Mouse (Mus musculus) stomach, postnatal 0 days (tissue): ENCODE results near the gene Olfr1377. TPM values are rescaled to one million over a fixed set of nuclear protein-coding genes. Genes with fewer than 3 reads are reported as not detected.

Experiments used
- ATAC-seq: fragments of 200-750 bp; cut with Nextera tagmentation; 2 replicates; pipeline ENCODE4 v1.8.0; 2017; ENCODE audit not compliant: low FRiP score, low TSS enrichment
- DNase-seq: peaks from one replicate; pipeline ENCODE4 v3.0.0-alpha.2; 2016; ENCODE audit warnings: low spot score
- H3K27ac ChIP-seq: fragments of 300-500 bp; sonication (generic); replicated peaks from 2 replicates; pipeline ENCODE4 v1.5.1; 2014; ENCODE audit warnings: mild to moderate bottlenecking, control low read depth
- H3K27me3 ChIP-seq: fragments of 300-500 bp; sonication (generic); 2 replicates; pipeline ENCODE4 v1.6.1; 2014; ENCODE audit warnings: low read length; ENCODE audit not compliant: control insufficient read depth, insufficient read depth
- H3K36me3 ChIP-seq: fragments of 300-500 bp; sonication (generic); 2 replicates; pipeline ENCODE4 v1.6.1; 2014; ENCODE audit warnings: low read length, mixed read lengths; ENCODE audit not compliant: control insufficient read depth, insufficient read depth
- H3K4me1 ChIP-seq: fragments of 300-500 bp; sonication (generic); replicated peaks from 2 replicates; pipeline ENCODE4 v1.6.1; 2014; ENCODE audit warnings: antibody characterized with exemption; ENCODE audit not compliant: control insufficient read depth, insufficient read depth
- H3K4me2 ChIP-seq: fragments of 300-500 bp; sonication (generic); replicated peaks from 2 replicates; pipeline ENCODE4 v1.6.1; 2014; ENCODE audit warnings: low read depth, mild to moderate bottlenecking, control low read depth, moderate library complexity
- H3K4me3 ChIP-seq: fragments of 300-500 bp; sonication (generic); 2 replicates; pipeline ENCODE4 v1.5.1; 2014; ENCODE audit warnings: low read depth, low read length, control low read depth
- H3K9ac ChIP-seq: fragments of 300-500 bp; sonication (generic); 2 replicates; pipeline ENCODE4 v1.6.1; 2014; ENCODE audit warnings: mild to moderate bottlenecking, low read length, control low read depth, mixed read lengths
- H3K9me3 ChIP-seq: fragments of 300-500 bp; sonication (generic); 2 replicates; pipeline ENCODE4 v1.6.1; 2016; ENCODE audit warnings: low read length; ENCODE audit not compliant: control insufficient read depth
- CTCF ChIP-seq: IDR thresholded peaks from 2 replicates; pipeline ENCODE4 v1.5.1; 2016; ENCODE audit warnings: antibody characterized with exemption, low read depth, mild to moderate bottlenecking, moderate library complexity
- EP300 ChIP-seq: optimal IDR thresholded peaks from 2 replicates; pipeline ENCODE3; 2016; ENCODE audit warnings: antibody characterized with exemption
- WGBS: fragments of 180-500 bp; shearing (Covaris S2); extraction: QIAGEN DNeasy Blood & Tissue Kit; methylation state at CpG from one replicate; pipeline ENCODE4 v1.1.7; 2014; 5-methylcytosine and 5-hydroxymethylcytosine counted together
- polyA plus RNA-seq: library from polyadenylated mRNA; unstranded; fragments of >200 nt; fragmentation: Nextera tagmentation; extraction: Ambion mirVana; gene quantifications from 2 replicates; pipeline ENCODE4 v1.2.1, GENCODE M21; 2015

The Olfr1377 gene
- polyA plus RNA-seq: not detected in 2 replicates

DNA sequence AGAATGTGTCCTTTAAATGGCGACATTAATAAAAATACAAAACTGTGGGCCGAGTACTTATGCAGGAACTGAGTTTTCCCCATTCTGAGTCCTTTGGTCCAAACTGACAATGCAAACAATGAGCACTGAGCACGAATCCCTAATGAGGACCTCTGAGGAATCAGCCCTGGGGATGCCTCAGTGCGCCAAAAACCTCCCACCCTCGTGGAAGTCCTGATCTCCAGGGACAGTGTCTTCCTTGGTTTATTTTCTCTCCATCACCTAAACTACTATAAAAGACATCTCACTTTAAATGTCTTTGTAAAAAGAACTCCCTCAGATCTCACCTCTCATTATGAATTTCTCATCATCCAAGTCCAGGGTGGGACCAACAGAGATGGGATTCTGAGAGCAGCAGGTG is at the start of gene Olfr1377:
Olfr1377 (plus strand) TSS at position 301 of the 400 bp plus-strand sequence.
- Histone ChIP-seq H3K9ac (no peak within 1 kb of the TSS), H3K4me3 (no peak within 1 kb of the TSS), H3K9me3 (no peaks in the 10 kb centered on the region), H3K4me1 (no peaks in the 10 kb centered on the region), H3K36me3 (no peaks in the 10 kb centered on the region), H3K27ac (no peak within 1 kb of the TSS), H3K27me3 (no peaks in the 10 kb centered on the region), H3K4me2 (no peak within 1 kb of the TSS)
- ATAC-seq (no peak), DNase-seq (no peak)
- 69% methylated on average over 5 of the region's 5 CpGs for whole genome bisulfite sequencing
- no peak for TF ChIP-seq CTCF
- no peak for TF ChIP-seq EP300

GRCm38 (mm10) chr11:50932040-50932439 is 49.7 kb upstream of the Olfr1377 start:
- no peak overlapping the region for H3K4me3 ChIP-seq
- no peaks in the 10 kb centered on the region for H3K27me3 ChIP-seq
- no peak overlapping the region for H3K9ac ChIP-seq
- 70% methylated on average over 1 of the region's 1 CpGs for WGBS
- H3K4me1 ChIP-seq: 0 out of 2 replicates have a peak, but pooled peaks cover 2% of the 10 kb centered on the region
- no peaks in the 10 kb centered on the region for H3K36me3 ChIP-seq
- TF ChIP-seq CTCF (no peak), EP300 (no peak)
- ATAC-seq (0 out of 2 replicates have a peak, but pooled peaks have one; percentile 40), DNase-seq (no peak)
- H3K9me3 ChIP-seq: no peaks in the 10 kb centered on the region
- peak overlapping the region; percentile 93; the same call in 1 of the 2 replicates for H3K4me2 ChIP-seq
- H3K27ac ChIP-seq: no peak overlapping the region

- Histone ChIP-seq H3K9me3 (no peaks in the 10 kb centered on the region), H3K27ac (no peak overlapping the region), H3K4me1 (no peaks in the 10 kb centered on the region), H3K27me3 (no peaks in the 10 kb centered on the region), H3K4me3 (no peak overlapping the region), H3K4me2 (no peak overlapping the region), H3K36me3 (no peaks in the 10 kb centered on the region), H3K9ac (no peak overlapping the region)
- ATAC-seq (no peak), DNase-seq (no peak)
- 68% methylated on average over 8 of the region's 8 CpGs for WGBS
- no peak for TF ChIP-seq CTCF
- no peak for TF ChIP-seq EP300
These were observed 43.3 kb upstream of the Olfr1377 start for GRCm38 (mm10) chr11:50938435-50938834.

- ATAC-seq (peak; percentile 49; the same call in 1 of the 2 replicates), DNase-seq (peak; percentile 31)
- H3K9me3 ChIP-seq: no peaks in the 10 kb centered on the region
- no peaks in the 10 kb centered on the region for H3K4me1 ChIP-seq
- H3K9ac ChIP-seq: no peak overlapping the region
- no peaks in the 10 kb centered on the region for H3K36me3 ChIP-seq
- no peak overlapping the region for H3K4me3 ChIP-seq
- no peak overlapping the region for H3K27ac ChIP-seq
- no peaks in the 10 kb centered on the region for H3K27me3 ChIP-seq
- no peak overlapping the region for H3K4me2 ChIP-seq
- WGBS: 35% methylated on average over 14 of the region's 14 CpGs
- TF ChIP-seq EP300 (no peak), CTCF (peak; percentile 97)
These were observed 42.0 kb upstream of the Olfr1377 start for GRCm38 (mm10) chr11:50939621-50940366.

- Histone ChIP-seq H3K4me2 (no peak overlapping the region), H3K4me3 (no peak overlapping the region), H3K4me1 (no peaks in the 10 kb centered on the region), H3K9ac (no peak overlapping the region), H3K27me3 (no peaks in the 10 kb centered on the region), H3K36me3 (no peaks in the 10 kb centered on the region), H3K9me3 (no peaks in the 10 kb centered on the region), H3K27ac (no peak overlapping the region)
- DNase-seq: no peak
- ATAC-seq: no peak
- 64% methylated on average over 12 of the region's 12 CpGs for WGBS
- TF ChIP-seq CTCF (no peak), EP300 (no peak)
These were observed 39.4 kb upstream of the Olfr1377 start for GRCm38 (mm10) chr11:50942386-50942785.

DNA sequence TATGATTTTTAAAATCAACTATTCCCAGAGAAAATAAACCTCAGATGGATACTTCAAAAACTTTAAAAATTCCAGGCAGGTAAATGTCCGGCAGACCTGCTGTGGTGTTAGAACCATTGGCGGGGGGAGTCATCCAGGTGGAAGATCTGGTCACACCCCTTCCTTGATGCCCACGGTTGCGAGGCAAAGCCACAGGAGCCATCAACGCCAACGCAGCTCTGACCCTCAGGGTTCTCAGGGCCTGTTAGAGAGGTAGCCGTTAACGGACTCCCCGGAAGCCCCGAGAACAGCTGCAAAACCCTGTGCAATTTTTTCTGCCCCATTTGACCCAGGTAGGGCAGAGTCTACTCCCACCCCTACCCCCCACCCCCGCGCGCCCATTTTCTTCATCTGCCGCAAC is 38.3 kb upstream of the Olfr1377 start, which contains the start of gene 4933414I15Rik:
4933414I15Rik (minus strand) TSS at position 260 of the 400 bp plus-strand sequence.
- Histone ChIP-seq H3K36me3 (no peaks in the 10 kb centered on the region), H3K4me2 (no peak within 1 kb of the TSS), H3K9ac (no peak within 1 kb of the TSS), H3K4me3 (no peak within 1 kb of the TSS), H3K9me3 (no peaks in the 10 kb centered on the region), H3K27ac (no peak within 1 kb of the TSS), H3K27me3 (no peaks in the 10 kb centered on the region), H3K4me1 (no peaks in the 10 kb centered on the region)
- TF ChIP-seq EP300 (no peak), CTCF (no peak)
- ATAC-seq (no peak), DNase-seq (no peak)
- 76% methylated on average over 14 of the region's 14 CpGs for WGBS
